In genomic region chr8:84039050-84039449, GRCm38 (mm10) we compare ENCODE assay signal across 8 mouse cellular contexts. TPM values are rescaled to one million over a fixed set of nuclear protein-coding genes. Genes with fewer than 3 reads are reported as not detected.
DNase-seq lines count a peak whose midpoint lies in the region; ATAC-seq and TF ChIP-seq lines count a peak whose summit lies in the region.
"Had no signal": no experiment of that assay in that cellular context is flagged by ENCODE, and none has a peak within 500 bp of the region (broad histone marks: within the 10 kb centered on the region; RNA-seq: fewer than 3 reads in every experiment).

No protein-coding gene starts in this region.

- peak; percentile 52 for ATAC-seq in granulocyte monocyte progenitor cell, adult 5-6 weeks (replicated peaks; ENCODE audit: poor library complexity, severe bottlenecking)
- ATAC-seq in megakaryocyte, adult 5-6 weeks (ENCODE audit: poor library complexity, severe bottlenecking) = peak; percentile 64

- H3K9me3 ChIP-seq in E14TG2a.4 (ENCODE audit: low read length) = no peaks in the 10 kb centered on the region

- peaks cover 44% of the 10 kb centered on the region for H3K4me1 ChIP-seq in E14TG2a.4 (replicated peaks; ENCODE audit: low read depth, low read length)
- no peaks in the 10 kb centered on the region for H3K4me1 ChIP-seq in cortical plate, adult 2 months (ENCODE audit: control insufficient read depth, insufficient read depth, low read length)

- H3K36me3 ChIP-seq in E14TG2a.4 (ENCODE audit: insufficient read depth, low read length) = no peaks in the 10 kb centered on the region

- H3K27me3 ChIP-seq in E14TG2a.4 (ENCODE audit: insufficient read depth, low read length) = peaks cover 53% of the 10 kb centered on the region

- H3K4me3 ChIP-seq in E14TG2a.4 (replicated peaks; ENCODE audit: low read length) = peak overlapping the region; percentile 13; the same call in 1 of the 2 replicates
- no peak overlapping the region for H3K4me3 ChIP-seq in cortical plate, adult 2 months (ENCODE audit: insufficient read depth, low read length)

- peak; percentile 95 for TF ChIP-seq CTCF in E14TG2a.4 (conservative IDR thresholded peaks at IDR 0.05; ENCODE audit: low read length)
- TF ChIP-seq CTCF in cortical plate, adult 2 months (IDR thresholded peaks at IDR 0.05; ENCODE audit: extremely low read depth, insufficient read depth, low read length) = peak; percentile 80

- no peak for TF ChIP-seq POLR2A in cortical plate, adult 2 months (IDR thresholded peaks at IDR 0.05; ENCODE audit: extremely low read depth, insufficient read depth, low read length)

- no peak overlapping the region for H3K27ac ChIP-seq in cortical plate, adult 2 months (ENCODE audit: insufficient read depth, low read length)

- DNase-seq in adipocyte (ENCODE audit: low spot score) = peak; percentile 78
- DNase-seq in layer of hippocampus, adult 9-11 months = peak; percentile 52
- peak; percentile 81 for DNase-seq in right cerebral cortex, postnatal 4 days

RNA-seq across cellular contexts. Expression of gene Il27ra, which starts 3.3 kb away (rescaled TPM):
- polyA plus RNA-seq in cortical plate, adult 2 months (2012; rRNA removed) = 0.33 and 0.40 TPM in 2 replicates
- 0.88 and 0.90 TPM in 2 replicates for total RNA-seq in granulocyte monocyte progenitor cell, adult 5-6 weeks (2014; fragmentation: Nextera tagmentation)
- 1.4 and 1.9 TPM in 2 replicates for total RNA-seq in granulocyte monocyte progenitor cell, adult 5-6 weeks (2017)
- total RNA-seq in megakaryocyte, adult 5-6 weeks (2015) = 1.5 and 2.2 TPM in 2 replicates
- total RNA-seq in megakaryocyte, adult 5-6 weeks (2017) = 0.12 and 0.73 TPM in 2 replicates

RNA-seq across cellular contexts. Expression of gene Rln3, which starts 5.8 kb away (rescaled TPM):
- polyA plus RNA-seq in cortical plate, adult 2 months (2012; rRNA removed) = not detected in 2 replicates
- not detected in 2 replicates for total RNA-seq in granulocyte monocyte progenitor cell, adult 5-6 weeks (2014; fragmentation: Nextera tagmentation)
- total RNA-seq in granulocyte monocyte progenitor cell, adult 5-6 weeks (2017) = not detected in 2 replicates
- total RNA-seq in megakaryocyte, adult 5-6 weeks (2015) = not detected in 2 replicates
- total RNA-seq in megakaryocyte, adult 5-6 weeks (2017) = not detected in 2 replicates
- total RNA-seq: left cerebral cortex, adult 8-10 months had no signal

RNA-seq across cellular contexts. Expression of gene Palm3, which starts 17.8 kb away (rescaled TPM):
- 2.4 and 2.5 TPM in 2 replicates for polyA plus RNA-seq in cortical plate, adult 2 months (2012; rRNA removed)
- not detected in 2 replicates for total RNA-seq in granulocyte monocyte progenitor cell, adult 5-6 weeks (2014; fragmentation: Nextera tagmentation)
- not detected in 2 replicates for total RNA-seq in granulocyte monocyte progenitor cell, adult 5-6 weeks (2017)
- total RNA-seq in megakaryocyte, adult 5-6 weeks (2015) = not detected in 2 replicates
- total RNA-seq in megakaryocyte, adult 5-6 weeks (2017) = not detected in 2 replicates

RNA-seq across cellular contexts. Expression of gene Gm10643, which starts 25.9 kb away (rescaled TPM):
- polyA plus RNA-seq in cortical plate, adult 2 months (2012; rRNA removed) = 3.6 and 3.7 TPM in 2 replicates
- 0.90 and 1.5 TPM in 2 replicates for total RNA-seq in granulocyte monocyte progenitor cell, adult 5-6 weeks (2014; fragmentation: Nextera tagmentation)
- total RNA-seq in granulocyte monocyte progenitor cell, adult 5-6 weeks (2017) = 0.34 and 1.8 TPM in 2 replicates
- total RNA-seq in megakaryocyte, adult 5-6 weeks (2015) = 1.0 and 1.4 TPM in 2 replicates
- 1.7 and 2.4 TPM in 2 replicates for total RNA-seq in megakaryocyte, adult 5-6 weeks (2017)

RNA-seq across cellular contexts. Expression of gene 2210011C24Rik, which starts 27.1 kb away (rescaled TPM):
- 0.87 and 1.4 TPM in 2 replicates for polyA plus RNA-seq in cortical plate, adult 2 months (2012; rRNA removed)
- not detected in 2 replicates for total RNA-seq in granulocyte monocyte progenitor cell, adult 5-6 weeks (2014; fragmentation: Nextera tagmentation)
- total RNA-seq in granulocyte monocyte progenitor cell, adult 5-6 weeks (2017) = not detected in 2 replicates
- total RNA-seq in megakaryocyte, adult 5-6 weeks (2015) = not detected in 2 replicates
- total RNA-seq in megakaryocyte, adult 5-6 weeks (2017) = not detected in 2 replicates
